Mouse (Mus musculus): ENCODE measurements around the gene Srpk2. TPM values are rescaled to one million over a fixed set of nuclear protein-coding genes. Genes with fewer than 3 reads are reported as not detected.
"Not testable (repeated sequence)": the region's sequence is repeated elsewhere in the genome, so short reads cannot be mapped to it uniquely, and the experiment has no call there.

The Srpk2 gene
- polyA plus RNA-seq, 1 experiment from 2014 or later = 36.2 TPM

GRCm38 (mm10) chr5:23597999-23598398 is 86.4 kb downstream of the Srpk2 start:
- Histone ChIP-seq H3K4me1 (replicated peaks) (no peaks in the 10 kb centered on the region), H3K27me3 (replicated peaks) (no peaks in the 10 kb centered on the region), H3K4me2 (replicated peaks) (no peak overlapping the region), H3K9ac (no peak overlapping the region), H3K9me3 (no peaks in the 10 kb centered on the region), H3K4me3 (replicated peaks) (no peak overlapping the region), H3K36me3 (no peaks in the 10 kb centered on the region), H3K27ac (no peak overlapping the region)
- no peak for ATAC-seq
- WGBS = 23% methylated on average over 1 of the region's 1 CpGs

GRCm38 (mm10) chr5:23597260-23597864 is 87.1 kb downstream of the Srpk2 start:
- no peak for ATAC-seq
- Histone ChIP-seq H3K4me3 (replicated peaks) (no peak overlapping the region), H3K27me3 (replicated peaks) (no peaks in the 10 kb centered on the region), H3K9me3 (no peaks in the 10 kb centered on the region), H3K4me1 (replicated peaks) (no peaks in the 10 kb centered on the region), H3K4me2 (replicated peaks) (no peak overlapping the region), H3K27ac (no peak overlapping the region), H3K36me3 (no peaks in the 10 kb centered on the region), H3K9ac (no peak overlapping the region)
- 72% methylated on average over 8 of the region's 8 CpGs for WGBS

- Histone ChIP-seq H3K4me3 (replicated peaks) (no peak overlapping the region), H3K9me3 (no peaks in the 10 kb centered on the region), H3K4me1 (replicated peaks) (no peaks in the 10 kb centered on the region), H3K27ac (no peak overlapping the region), H3K36me3 (no peaks in the 10 kb centered on the region), H3K4me2 (replicated peaks) (no peak overlapping the region), H3K9ac (no peak overlapping the region), H3K27me3 (replicated peaks) (no peaks in the 10 kb centered on the region)
- 82% methylated on average over 5 of the region's 5 CpGs for WGBS
- ATAC-seq = no peak
Measured at GRCm38 (mm10) chr5:23596326-23596965, 88.0 kb downstream of the Srpk2 start.

- H3K9ac ChIP-seq; H3K9me3 ChIP-seq; H3K27ac ChIP-seq; H3K4me1 ChIP-seq (replicated peaks); H3K36me3 ChIP-seq; ATAC-seq; H3K27me3 ChIP-seq (replicated peaks); H3K4me2 ChIP-seq (replicated peaks); H3K4me3 ChIP-seq (replicated peaks): not testable (repeated sequence)
- 85% methylated on average over 5 of the region's 5 CpGs for WGBS
Measured at GRCm38 (mm10) chr5:23590298-23590697, 94.1 kb downstream of the Srpk2 start.

GRCm38 (mm10) chr5:23587614-23588013 is 96.8 kb downstream of the Srpk2 start:
- no peaks in the 10 kb centered on the region for H3K9me3 ChIP-seq
- WGBS = 73% methylated on average over 2 of the region's 2 CpGs
- H3K27ac ChIP-seq = no peak overlapping the region
- H3K4me3 ChIP-seq (replicated peaks) = no peak overlapping the region
- H3K27me3 ChIP-seq (replicated peaks) = no peaks in the 10 kb centered on the region
- H3K4me2 ChIP-seq (replicated peaks) = no peak overlapping the region
- no peaks in the 10 kb centered on the region for H3K36me3 ChIP-seq
- no peaks in the 10 kb centered on the region for H3K4me1 ChIP-seq (replicated peaks)
- no peak for ATAC-seq
- no peak overlapping the region for H3K9ac ChIP-seq

GRCm38 (mm10) chr5:23586531-23587453 is 97.6 kb downstream of the Srpk2 start:
- Histone ChIP-seq H3K27ac (no peak overlapping the region), H3K4me2 (replicated peaks) (no peak overlapping the region), H3K9me3 (no peaks in the 10 kb centered on the region), H3K9ac (no peak overlapping the region), H3K27me3 (replicated peaks) (no peaks in the 10 kb centered on the region), H3K4me1 (replicated peaks) (no peaks in the 10 kb centered on the region), H3K4me3 (replicated peaks) (no peak overlapping the region), H3K36me3 (no peaks in the 10 kb centered on the region)
- ATAC-seq = no peak
- WGBS = 86% methylated on average over 13 of the region's 13 CpGs

- H3K9me3 ChIP-seq = no peaks in the 10 kb centered on the region
- H3K36me3 ChIP-seq = no peaks in the 10 kb centered on the region
- H3K27me3 ChIP-seq (replicated peaks) = no peaks in the 10 kb centered on the region
- WGBS = 74% methylated on average over 2 of the region's 2 CpGs
- no peak overlapping the region for H3K4me2 ChIP-seq (replicated peaks)
- 0 out of 2 replicates have a peak, but pooled peaks have one; percentile 47 for ATAC-seq
- no peak overlapping the region for H3K27ac ChIP-seq
- no peak overlapping the region for H3K9ac ChIP-seq
- no peak overlapping the region for H3K4me3 ChIP-seq (replicated peaks)
- H3K4me1 ChIP-seq (replicated peaks) = peaks cover 4% of the 10 kb centered on the region; the same call in 1 of the 2 replicates
Measured at GRCm38 (mm10) chr5:23581484-23582060, 102.8 kb downstream of the Srpk2 start.

GRCm38 (mm10) chr5:23579120-23579880 is 105.1 kb downstream of the Srpk2 start:
- WGBS = 89% methylated on average over 3 of the region's 3 CpGs
- H3K27me3 ChIP-seq (replicated peaks) = no peaks in the 10 kb centered on the region
- peak; percentile 51; the same call in 1 of the 2 replicates for ATAC-seq
- no peaks in the 10 kb centered on the region for H3K36me3 ChIP-seq
- no peak overlapping the region for H3K9ac ChIP-seq
- H3K4me2 ChIP-seq (replicated peaks) = no peak overlapping the region
- H3K9me3 ChIP-seq = no peaks in the 10 kb centered on the region
- peaks cover 4% of the 10 kb centered on the region; the same call in 1 of the 2 replicates for H3K4me1 ChIP-seq (replicated peaks)
- 0 out of 2 replicates have a peak overlapping the region, but pooled peaks have one; percentile 27 for H3K27ac ChIP-seq
- no peak overlapping the region for H3K4me3 ChIP-seq (replicated peaks)

GRCm38 (mm10) chr5:23578322-23578957 is 106.0 kb downstream of the Srpk2 start:
- H3K4me2 ChIP-seq (replicated peaks) = no peak overlapping the region
- H3K36me3 ChIP-seq = 0 out of 2 replicates have a peak, but pooled peaks cover 5% of the 10 kb centered on the region
- no peak for ATAC-seq
- no peak overlapping the region for H3K9ac ChIP-seq
- no peak overlapping the region for H3K4me3 ChIP-seq (replicated peaks)
- H3K27ac ChIP-seq = no peak overlapping the region
- H3K9me3 ChIP-seq = no peaks in the 10 kb centered on the region
- no peaks in the 10 kb centered on the region for H3K27me3 ChIP-seq (replicated peaks)
- 77% methylated on average over 4 of the region's 4 CpGs for WGBS
- peaks cover 4% of the 10 kb centered on the region; the same call in 1 of the 2 replicates for H3K4me1 ChIP-seq (replicated peaks)

GRCm38 (mm10) chr5:23577847-23578246 is 106.6 kb downstream of the Srpk2 start:
- peaks cover 4% of the 10 kb centered on the region; the same call in 1 of the 2 replicates for H3K4me1 ChIP-seq (replicated peaks)
- no peaks in the 10 kb centered on the region for H3K9me3 ChIP-seq
- H3K9ac ChIP-seq = no peak overlapping the region
- H3K27ac ChIP-seq = no peak overlapping the region
- H3K4me2 ChIP-seq (replicated peaks) = no peak overlapping the region
- 0 out of 2 replicates have a peak, but pooled peaks have one; percentile 20 for ATAC-seq
- H3K36me3 ChIP-seq = 0 out of 2 replicates have a peak, but pooled peaks cover 5% of the 10 kb centered on the region
- WGBS = 61% methylated on average over 4 of the region's 4 CpGs
- H3K27me3 ChIP-seq (replicated peaks) = no peaks in the 10 kb centered on the region
- H3K4me3 ChIP-seq (replicated peaks) = no peak overlapping the region

All from intestine, embryonic 15.5 days (tissue).